Mouse (Mus musculus) heart, postnatal 0 days (tissue): ENCODE data around the gene Psmb5. TPM values are rescaled to one million over a fixed set of nuclear protein-coding genes. Genes with fewer than 3 reads are reported as not detected.
A peak's percentile ranks its signal among the peaks of the same experiment; 100 is the strongest.

ENCODE experiments used
- ATAC-seq: fragments of 200-750 bp; cut with Nextera tagmentation; 2 replicates; pipeline ENCODE4 v1.8.0; 2017; ENCODE audit warnings: low read depth, moderate number of reproducible peaks, moderate library complexity; ENCODE audit not compliant: insufficient read depth
- DNase-seq: peaks from one replicate; pipeline ENCODE4 v3.0.0-alpha.2; 2016; ENCODE audit warnings: low spot score
- H3K27ac ChIP-seq: fragments of 300-500 bp; sonication (generic); 2 replicates; pipeline ENCODE4 v1.5.1; 2014; ENCODE audit warnings: low read depth, mild to moderate bottlenecking
- H3K27me3 ChIP-seq: fragments of 300-500 bp; sonication (generic); 2 replicates; pipeline ENCODE4 v1.6.1; 2014; ENCODE audit warnings: low read length, mixed read lengths; ENCODE audit not compliant: control insufficient read depth, insufficient read depth
- H3K36me3 ChIP-seq: fragments of 300-500 bp; sonication (generic); replicated peaks from 2 replicates; pipeline ENCODE4 v1.6.1; 2014; ENCODE audit warnings: low read length, mixed read lengths; ENCODE audit not compliant: control insufficient read depth, insufficient read depth
- H3K4me1 ChIP-seq: fragments of 300-500 bp; sonication (generic); 2 replicates; pipeline ENCODE4 v1.6.1; 2014; ENCODE audit warnings: antibody characterized with exemption; ENCODE audit not compliant: control insufficient read depth, insufficient read depth
- H3K4me2 ChIP-seq: fragments of 300-500 bp; sonication (generic); 2 replicates; pipeline ENCODE4 v1.6.1; 2014; ENCODE audit warnings: low read depth, mild to moderate bottlenecking, low read length, moderate library complexity
- H3K4me3 ChIP-seq: fragments of 300-500 bp; sonication (generic); 2 replicates; pipeline ENCODE4 v1.5.1; 2014; ENCODE audit warnings: low read depth, low read length
- H3K9ac ChIP-seq: fragments of 300-500 bp; sonication (generic); replicated peaks from 2 replicates; pipeline ENCODE4 v1.6.1; 2014; ENCODE audit warnings: low read depth, low read length, mixed read lengths
- H3K9me3 ChIP-seq: fragments of 300-500 bp; sonication (generic); replicated peaks from 2 replicates; pipeline ENCODE4 v1.6.1; 2016; ENCODE audit warnings: low read length; ENCODE audit not compliant: control insufficient read depth
- CTCF ChIP-seq: IDR thresholded peaks from 2 replicates; pipeline ENCODE4 v1.5.1; 2016; ENCODE audit warnings: antibody characterized with exemption, control low read depth, low read depth
- EP300 ChIP-seq: IDR thresholded peaks from 2 replicates; pipeline ENCODE4 v1.6.1; 2016; ENCODE audit warnings: antibody characterized with exemption, low read depth
- WGBS: fragments of 180-500 bp; shearing (Covaris S2); extraction: QIAGEN DNeasy Blood & Tissue Kit; methylation state at CpG from one replicate; pipeline ENCODE4 v1.1.7; 2014; 5-methylcytosine and 5-hydroxymethylcytosine counted together
- microRNA counts: library from miRNA; unstranded; fragments of <30 nt; microRNA quantifications from one replicate; lab custom pipeline; 2015
- microRNA-seq: library from miRNA; unstranded; fragments of <30 nt; microRNA quantifications from one replicate; pipeline ENCODE4, GENCODE M21; 2016
- polyA plus RNA-seq: library from polyadenylated mRNA; unstranded; fragments of >200 nt; fragmentation: Nextera tagmentation; extraction: Ambion mirVana; gene quantifications from 2 replicates; pipeline ENCODE4 v1.2.1, GENCODE M21; 2015
- total RNA-seq: library from RNA; depleted of rRNA; stranded (reverse); fragments of >200 nt; gene quantifications from 2 replicates; pipeline ENCODE4 v1.2.3, GENCODE M21; 2014; ENCODE audit warnings: low replicate concordance; rRNA removed

Psmb5 gene
- total and polyA plus RNA-seq, 2 experiments from 2014 or later: 207 to 342 TPM

- Histone ChIP-seq H3K4me3 (peak overlapping the region; percentile 77), H3K4me1 (peaks cover 36% of the 10 kb centered on the region), H3K9me3 (no peaks in the 10 kb centered on the region), H3K27me3 (no peaks in the 10 kb centered on the region), H3K4me2 (peak overlapping the region; percentile 88), H3K9ac (peak overlapping the region; percentile 39), H3K27ac (peak overlapping the region; percentile 50; the same call in 1 of the 2 replicates), H3K36me3 (peaks cover 23% of the 10 kb centered on the region)
- DNase-seq (no peak), ATAC-seq (no peak)
- WGBS: 24% methylated on average over 4 of the region's 4 CpGs
- TF ChIP-seq CTCF (no peak), EP300 (no peak)
These were observed 43.6 kb downstream of the Psmb5 start for GRCm38 (mm10) chr14:54574253-54574652.

DNA sequence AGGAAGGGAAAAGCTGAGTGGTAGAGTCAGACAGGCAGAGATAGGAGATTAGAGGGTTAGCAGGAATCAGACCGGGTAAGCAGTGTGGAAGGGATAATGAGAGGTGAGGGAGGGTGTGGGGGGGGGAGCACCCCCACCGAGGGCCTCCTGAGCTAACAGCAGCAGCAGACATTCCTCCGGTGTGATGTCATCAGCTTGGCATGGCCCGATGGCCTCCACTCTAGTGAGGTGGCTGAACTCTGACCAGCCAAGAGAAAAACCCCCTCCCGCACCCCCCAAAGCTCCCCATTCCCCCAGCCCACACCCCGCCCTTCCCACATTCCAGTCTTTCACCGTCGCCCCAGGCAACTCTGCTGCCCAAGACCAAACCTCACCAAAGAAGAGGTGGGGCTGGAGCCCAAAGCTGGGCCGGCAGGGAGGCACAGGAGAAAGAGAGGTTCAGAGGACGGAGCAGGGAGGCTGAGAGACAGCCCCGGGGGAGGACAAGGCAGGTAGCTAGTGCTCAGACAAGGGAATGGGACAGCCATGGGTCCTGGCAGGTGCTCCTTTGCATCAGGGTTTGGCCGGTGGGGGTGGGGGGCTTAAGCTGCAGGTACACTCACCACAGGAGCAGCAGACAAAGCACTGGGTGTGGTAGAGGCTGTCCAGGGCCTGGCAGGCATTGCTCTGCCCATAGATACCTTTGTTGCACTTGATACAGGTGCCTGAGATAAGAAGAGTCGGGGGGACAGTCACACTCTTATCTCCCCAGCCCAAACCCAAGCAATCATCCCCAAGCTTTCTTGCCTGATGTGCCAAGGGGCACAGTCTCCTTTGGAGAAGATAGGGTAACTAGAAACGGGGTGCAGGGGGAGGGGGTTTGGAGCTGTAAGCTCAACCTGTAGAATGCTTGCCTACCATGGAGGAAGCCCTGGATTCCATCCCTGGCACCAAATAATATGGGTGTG, 44.8 kb downstream of the Psmb5 start:
- WGBS: 9% methylated on average over 13 of the region's 14 CpGs
- Histone ChIP-seq H3K9ac (peak overlapping the region; percentile 50), H3K4me3 (peak overlapping the region; percentile 8), H3K27ac (peak overlapping the region; percentile 90), H3K27me3 (no peaks in the 10 kb centered on the region), H3K4me2 (peak overlapping the region; percentile 88), H3K4me1 (peaks cover 36% of the 10 kb centered on the region), H3K36me3 (peaks cover 31% of the 10 kb centered on the region), H3K9me3 (no peaks in the 10 kb centered on the region)
- DNase-seq: peak; percentile 83
- no peak for TF ChIP-seq CTCF
- no peak for TF ChIP-seq EP300
- peak; percentile 53 for ATAC-seq

- H3K36me3 ChIP-seq: peaks cover 40% of the 10 kb centered on the region
- H3K4me3 ChIP-seq: no peak overlapping the region
- no peak overlapping the region for H3K4me2 ChIP-seq
- H3K4me1 ChIP-seq: peaks cover 36% of the 10 kb centered on the region
- no peaks in the 10 kb centered on the region for H3K27me3 ChIP-seq
- peak overlapping the region; percentile 90 for H3K27ac ChIP-seq
- ATAC-seq (no peak), DNase-seq (no peak)
- 0 out of 2 replicates have a peak overlapping the region, but pooled peaks have one; percentile 5 for H3K9ac ChIP-seq
- 45% methylated on average over 4 of the region's 4 CpGs for WGBS
- TF ChIP-seq EP300 (no peak), CTCF (no peak)
- H3K9me3 ChIP-seq: no peaks in the 10 kb centered on the region
These were observed 45.7 kb downstream of the Psmb5 start for GRCm38 (mm10) chr14:54572122-54572521.

DNA sequence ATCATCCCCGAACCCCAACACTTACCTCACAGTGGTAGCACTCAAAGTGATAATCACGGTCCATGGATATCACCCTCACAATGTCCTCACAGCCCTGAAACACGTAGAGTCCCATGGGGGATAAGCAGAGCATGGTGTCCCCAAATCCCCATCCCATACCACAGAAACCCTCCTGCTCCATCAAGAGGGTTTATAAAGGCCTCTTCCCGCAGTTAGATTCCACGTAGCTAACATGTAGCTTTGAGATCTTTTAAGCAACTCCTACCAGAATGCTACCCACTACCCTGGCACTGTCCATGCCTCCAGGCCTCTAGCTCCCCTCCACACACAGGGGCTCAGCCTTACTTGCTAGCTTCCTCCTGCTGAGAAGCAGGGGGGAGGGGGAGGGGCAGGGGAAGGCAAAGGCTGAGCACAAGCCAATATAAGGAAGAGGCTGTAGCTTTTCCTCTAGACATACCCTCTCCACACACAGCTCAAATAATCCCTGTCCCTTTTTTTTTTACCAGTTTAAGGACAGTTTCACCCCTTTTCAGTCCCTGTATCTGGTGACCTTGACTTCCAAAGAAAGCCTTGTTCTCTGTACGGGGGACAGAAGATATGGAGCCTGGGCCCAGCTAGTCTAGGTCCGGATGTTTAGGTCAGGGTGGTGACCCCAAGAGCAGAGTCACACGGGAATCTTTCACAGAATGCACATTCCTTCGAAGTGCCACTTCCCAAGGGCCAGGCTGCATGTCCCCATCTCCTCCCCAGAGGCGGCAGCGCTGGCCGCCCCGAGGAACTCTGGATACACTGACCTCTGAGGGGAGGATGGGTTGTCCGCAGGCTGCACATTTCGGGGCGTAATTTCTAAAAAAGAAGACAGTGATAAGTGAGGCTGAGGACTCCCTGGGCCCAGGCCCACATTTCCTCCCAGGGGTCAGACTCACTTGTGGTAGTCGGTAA, 48.1 kb downstream of the Psmb5 start:
- Histone ChIP-seq H3K4me2 (no peak overlapping the region), H3K36me3 (peaks cover 44% of the 10 kb centered on the region), H3K27ac (peak overlapping the region; percentile 49), H3K4me1 (peaks cover 27% of the 10 kb centered on the region), H3K9me3 (no peaks in the 10 kb centered on the region), H3K4me3 (no peak overlapping the region), H3K27me3 (no peaks in the 10 kb centered on the region), H3K9ac (no peak overlapping the region)
- DNase-seq (no peak), ATAC-seq (no peak)
- 51% methylated on average over 17 of the region's 17 CpGs for WGBS
- TF ChIP-seq CTCF: no peak

GRCm38 (mm10) chr14:54568694-54569414, 49.0 kb downstream of the Psmb5 start:
- no peak overlapping the region for H3K9ac ChIP-seq
- ATAC-seq (peak; percentile 28), DNase-seq (peak; percentile 70)
- peaks cover 44% of the 10 kb centered on the region for H3K36me3 ChIP-seq
- H3K27ac ChIP-seq: peak overlapping the region; percentile 49
- TF ChIP-seq CTCF: peak; percentile 77
- no peak for TF ChIP-seq EP300
- H3K4me3 ChIP-seq: no peak overlapping the region
- no peaks in the 10 kb centered on the region for H3K9me3 ChIP-seq
- WGBS: 67% methylated on average over 15 of the region's 15 CpGs
- H3K27me3 ChIP-seq: no peaks in the 10 kb centered on the region
- no peak overlapping the region for H3K4me2 ChIP-seq
- H3K4me1 ChIP-seq: peaks cover 19% of the 10 kb centered on the region

MicroRNAs within 50 kb of the gene (microRNA counts, 519-probe panel; counts per million panel counts)
- microRNA mmu-miR-686 (lab: Ali Mortazavi, UCI): not detected

Small RNA genes lying within 50 kb of the gene (microRNA-seq; reads per million reads assigned to microRNA genes)
- gene Mir686: not detected
- gene Mir6948: not detected

Other genes with a start within 250 kb of the Psmb5 start
- 11.3 and 16.6 TPM in 2 replicates for gene Slc7a7, start 200.2 kb downstream of the Psmb5 start, total RNA-seq
- gene Slc7a7, start 200.2 kb downstream of the Psmb5 start, polyA plus RNA-seq: 6.7 and 8.9 TPM in 2 replicates
- 132 and 145 TPM in 2 replicates for gene Mrpl52, start 191.1 kb downstream of the Psmb5 start, total RNA-seq
- 335 and 371 TPM in 2 replicates for gene Mrpl52, start 191.1 kb downstream of the Psmb5 start, polyA plus RNA-seq
- gene Mmp14, start 186.4 kb downstream of the Psmb5 start, total RNA-seq: 59.9 and 73.2 TPM in 2 replicates
- 59.7 and 60.9 TPM in 2 replicates for gene Mmp14, start 186.4 kb downstream of the Psmb5 start, polyA plus RNA-seq
- 81.5 and 110 TPM in 2 replicates for gene Lrp10, start 153.9 kb downstream of the Psmb5 start, total RNA-seq
- 47.8 and 54.4 TPM in 2 replicates for gene Lrp10, start 153.9 kb downstream of the Psmb5 start, polyA plus RNA-seq
- gene Rem2, start 141.9 kb downstream of the Psmb5 start, total RNA-seq: 0.77 TPM in 1 of 2 replicates, not detected in the other
- 0.15 and 0.27 TPM in 2 replicates for gene Rem2, start 141.9 kb downstream of the Psmb5 start, polyA plus RNA-seq
- 35.0 and 42.0 TPM in 2 replicates for gene Prmt5, start 100.5 kb downstream of the Psmb5 start, total RNA-seq
- gene Prmt5, start 100.5 kb downstream of the Psmb5 start, polyA plus RNA-seq: 30.6 and 31.6 TPM in 2 replicates
- 84.6 and 109 TPM in 2 replicates for gene Haus4, start 63.4 kb downstream of the Psmb5 start, total RNA-seq
- gene Haus4, start 63.4 kb downstream of the Psmb5 start, polyA plus RNA-seq: 26.3 and 27.0 TPM in 2 replicates
- gene Ajuba, start 40.5 kb downstream of the Psmb5 start, total RNA-seq: 24.8 and 32.5 TPM in 2 replicates
- gene Ajuba, start 40.5 kb downstream of the Psmb5 start, polyA plus RNA-seq: 9.9 and 11.3 TPM in 2 replicates
- gene 4931414P19Rik, start 12.0 kb downstream of the Psmb5 start, total RNA-seq: 5.3 and 12.4 TPM in 2 replicates
- 3.3 and 4.0 TPM in 2 replicates for gene 4931414P19Rik, start 12.0 kb downstream of the Psmb5 start, polyA plus RNA-seq
- not detected in 2 replicates for gene Psmb11, start 3.4 kb upstream of the Psmb5 start, total RNA-seq
- not detected in 2 replicates for gene Psmb11, start 3.4 kb upstream of the Psmb5 start, polyA plus RNA-seq
- gene Gm17606, start 22.9 kb upstream of the Psmb5 start, total RNA-seq: not detected in 2 replicates
- not detected in 2 replicates for gene Gm17606, start 22.9 kb upstream of the Psmb5 start, polyA plus RNA-seq
- gene Cdh24, start 23.3 kb upstream of the Psmb5 start, total RNA-seq: 6.2 and 7.0 TPM in 2 replicates
- gene Cdh24, start 23.3 kb upstream of the Psmb5 start, polyA plus RNA-seq: 0.41 and 0.47 TPM in 2 replicates
- gene 1700123O20Rik, start 68.2 kb upstream of the Psmb5 start, total RNA-seq: 15.4 and 27.8 TPM in 2 replicates
- 39.1 and 40.8 TPM in 2 replicates for gene 1700123O20Rik, start 68.2 kb upstream of the Psmb5 start, polyA plus RNA-seq
- gene Acin1, start 68.9 kb upstream of the Psmb5 start, total RNA-seq: 54.8 and 69.7 TPM in 2 replicates
- 56.0 and 57.5 TPM in 2 replicates for gene Acin1, start 68.9 kb upstream of the Psmb5 start, polyA plus RNA-seq
- gene Gm29776, start 80.8 kb upstream of the Psmb5 start, total RNA-seq: not detected in 2 replicates
- gene Gm29776, start 80.8 kb upstream of the Psmb5 start, polyA plus RNA-seq: 0.10 and 0.11 TPM in 2 replicates
- not detected in 2 replicates for gene Cebpe, start 94.2 kb upstream of the Psmb5 start, total RNA-seq
- not detected in 2 replicates for gene Cebpe, start 94.2 kb upstream of the Psmb5 start, polyA plus RNA-seq
- gene Slc7a8, start 163.9 kb upstream of the Psmb5 start, total RNA-seq: 3.1 and 3.2 TPM in 2 replicates
- gene Slc7a8, start 163.9 kb upstream of the Psmb5 start, polyA plus RNA-seq: 1.2 and 1.3 TPM in 2 replicates
- not detected in 2 replicates for gene Rnf212b, start 196.1 kb upstream of the Psmb5 start, total RNA-seq
- gene Rnf212b, start 196.1 kb upstream of the Psmb5 start, polyA plus RNA-seq: 0.15 TPM in 1 of 2 replicates, not detected in the other